Mouse (Mus musculus) left cerebral cortex, adult 6 months (tissue): ENCODE results near the gene Dnajb3. TPM values are rescaled to one million over a fixed set of nuclear protein-coding genes. Genes with fewer than 3 reads are reported as not detected.

Experiments
- long read RNA-seq, 2 experiments: library from polyadenylated mRNA; unstranded; transcript quantifications; one replicate each; pipeline ENCODE4 v2.0.0; 2019 to 2020
- polyA plus RNA-seq: library from polyadenylated mRNA; unstranded; fragments of <200 nt; fragmentation: Nextera tagmentation; gene quantifications from 2 replicates; pipeline ENCODE4 v1.2.3, GENCODE M21; 2021

Gene Dnajb3
- 4.3 and 5.6 TPM in 2 replicates for polyA plus RNA-seq
- long read RNA-seq, experiment 1, transcript Dnajb3-201 (1 exons, 1,051 nt) = major isoform, 6 of 6 reads
- long read RNA-seq, experiment 1, partial matches to known transcripts = 0 of 6 reads
- long read RNA-seq, experiment 1, other reads (novel, unspliced or antisense) = 0 of 6 reads
- long read RNA-seq, experiment 2, transcript Dnajb3-201 (1 exons, 1,051 nt) = major isoform, 10 of 10 reads
- long read RNA-seq, experiment 2, partial matches to known transcripts = 0 of 10 reads
- long read RNA-seq, experiment 2, other reads (novel, unspliced or antisense) = 0 of 10 reads

GRCm38 (mm10) chr1:88205294-88205922 lies at the start of gene Dnajb3:
TSS of gene Dnajb3 (minus strand) at chr1:88205782.

DNA sequence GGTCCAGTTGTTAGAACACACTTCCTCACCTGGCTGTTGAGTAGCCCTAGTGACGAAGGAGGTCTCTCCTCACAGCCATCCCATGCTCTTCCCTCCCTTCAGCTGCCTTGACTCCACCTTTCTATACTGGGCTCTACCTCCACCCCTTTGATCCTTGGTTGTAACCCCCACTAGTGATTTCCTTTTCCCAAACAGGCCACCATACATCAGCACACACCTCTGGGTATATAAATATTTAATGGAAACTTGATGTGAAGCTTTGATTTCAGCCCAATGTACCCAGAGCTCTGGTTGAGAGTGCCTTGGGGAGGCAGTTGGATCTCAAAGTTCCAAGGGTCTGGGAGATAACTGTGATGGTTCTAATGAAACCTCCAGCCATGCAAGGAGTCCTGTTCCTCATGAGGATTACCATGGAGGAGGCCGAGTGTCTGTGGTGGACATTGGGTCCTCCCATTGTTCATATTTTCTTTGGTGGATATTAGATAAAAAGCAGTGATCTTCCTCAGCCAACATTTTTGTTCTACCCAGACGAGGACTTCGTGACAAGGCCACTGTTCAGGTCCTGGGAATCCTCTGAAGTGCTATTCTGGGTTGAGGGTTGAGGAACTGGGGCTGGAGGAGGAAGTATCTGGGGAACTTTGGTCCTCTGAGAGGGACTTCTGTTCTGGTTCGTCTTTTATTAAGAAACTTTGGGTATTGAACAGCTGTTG lies 21.2 kb upstream of the Dnajb3 start, which contains the start of gene Mroh2a:
Mroh2a (plus strand) TSS at position 317 of the 710 bp plus-strand sequence.

GRCm38 (mm10) chr1:88211812-88212211 lies 6.2 kb upstream of the Dnajb3 start, which contains the start of gene Ugt1a1:
TSS of gene Ugt1a1 (plus strand) at chr1:88211959.

DNA sequence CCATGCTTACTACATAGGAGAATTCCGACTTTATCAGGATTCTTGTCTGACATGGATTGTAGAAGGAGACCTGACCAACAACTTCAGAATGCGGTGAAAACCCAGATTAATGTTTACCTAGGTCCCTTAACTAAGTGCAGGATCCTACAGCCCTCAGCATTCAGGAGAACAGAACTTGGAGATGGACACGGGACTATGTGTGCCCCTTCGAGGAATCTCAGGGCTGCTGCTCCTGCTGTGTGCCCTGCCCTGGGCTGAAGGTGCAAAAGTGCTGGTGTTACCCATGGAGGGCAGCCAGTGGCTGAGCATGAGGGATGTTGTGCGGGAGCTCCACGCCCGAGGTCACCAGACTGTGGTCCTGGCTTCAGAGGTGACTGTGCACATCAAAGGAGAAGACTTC lies 5.1 kb downstream of the Dnajb3 start, which contains the start of gene Ugt1a2:
Ugt1a2 (plus strand) TSS at position 146 of the 400 bp plus-strand sequence.

GRCm38 (mm10) chr1:88165711-88166110 lies 39.9 kb downstream of the Dnajb3 start, which contains the start of gene Ugt1a5:
TSS of gene Ugt1a5 (plus strand) at chr1:88166012.

Other genes starting within 250 kb of the Dnajb3 start
- gene Usp40, start 197.2 kb downstream of the Dnajb3 start, polyA plus RNA-seq = 2.2 TPM in 2 replicates
- gene Ugt1a10, start 150.4 kb downstream of the Dnajb3 start, polyA plus RNA-seq = not detected in 2 replicates
- gene Ugt1a9, start 135.0 kb downstream of the Dnajb3 start, polyA plus RNA-seq = not detected in 2 replicates
- not detected in 2 replicates for gene Ugt1a8, start 118.0 kb downstream of the Dnajb3 start, polyA plus RNA-seq
- gene Ugt1a7c, start 110.7 kb downstream of the Dnajb3 start, polyA plus RNA-seq = 0.77 and 1.0 TPM in 2 replicates
- not detected in 2 replicates for gene Ugt1a6b, start 102.5 kb downstream of the Dnajb3 start, polyA plus RNA-seq
- 2.2 and 3.1 TPM in 2 replicates for gene Ugt1a6a, start 71.0 kb downstream of the Dnajb3 start, polyA plus RNA-seq
- not detected in 2 replicates for gene Ugt1a5, start 39.8 kb downstream of the Dnajb3 start, polyA plus RNA-seq
- gene Ugt1a2, start 5.2 kb downstream of the Dnajb3 start, polyA plus RNA-seq = not detected in 2 replicates
- not detected in 2 replicates for gene Ugt1a1, start 6.2 kb upstream of the Dnajb3 start, polyA plus RNA-seq
- gene Mroh2a, start 21.2 kb upstream of the Dnajb3 start, polyA plus RNA-seq = 0.21 and 0.22 TPM in 2 replicates
- gene Hjurp, start 71.9 kb upstream of the Dnajb3 start, polyA plus RNA-seq = 8.2 and 10.4 TPM in 2 replicates
- not detected in 2 replicates for gene Trpm8, start 71.9 kb upstream of the Dnajb3 start, polyA plus RNA-seq
- gene Spp2, start 201.2 kb upstream of the Dnajb3 start, polyA plus RNA-seq = 0.29 and 0.50 TPM in 2 replicates